Mouse (Mus musculus) skeletal muscle tissue, adult 2 months (tissue): ENCODE measurements around the gene Tmem117.

Experiments
- DNase-seq: peaks from one replicate; pipeline ENCODE4 v3.0.0-alpha.2; 2012; ENCODE audit warnings: low read depth, low spot score

The Tmem117 gene

GRCm38 (mm10) chr15:95024401-95024800 is 395.4 kb downstream of the Tmem117 start:
- DNase-seq = no peak

GRCm38 (mm10) chr15:95028862-95029486 is 399.9 kb downstream of the Tmem117 start:
- no peak for DNase-seq

GRCm38 (mm10) chr15:95029487-95029875 is 400.4 kb downstream of the Tmem117 start:
- no peak for DNase-seq

GRCm38 (mm10) chr15:95042437-95042836 is 413.4 kb downstream of the Tmem117 start:
- DNase-seq = no peak

- no peak for DNase-seq
Measured at GRCm38 (mm10) chr15:95044011-95044410, 415.0 kb downstream of the Tmem117 start.

- no peak for DNase-seq
Measured at GRCm38 (mm10) chr15:95047486-95047885, 418.5 kb downstream of the Tmem117 start.

- no peak for DNase-seq
Measured at GRCm38 (mm10) chr15:95049171-95049729, 420.2 kb downstream of the Tmem117 start.

- DNase-seq = no peak
Measured at GRCm38 (mm10) chr15:95055081-95055650, 426.1 kb downstream of the Tmem117 start.

GRCm38 (mm10) chr15:95068023-95068422 is 439.0 kb downstream of the Tmem117 start:
- no peak for DNase-seq

GRCm38 (mm10) chr15:95068799-95069198 is 439.8 kb downstream of the Tmem117 start:
- no peak for DNase-seq

- no peak for DNase-seq
Measured at GRCm38 (mm10) chr15:95070881-95071280, 441.8 kb downstream of the Tmem117 start.

- no peak for DNase-seq
Measured at GRCm38 (mm10) chr15:95075356-95075755, 446.3 kb downstream of the Tmem117 start.

GRCm38 (mm10) chr15:95081654-95082053 is 452.6 kb downstream of the Tmem117 start:
- DNase-seq = no peak

GRCm38 (mm10) chr15:95085962-95086361 is 456.9 kb downstream of the Tmem117 start:
- DNase-seq = no peak

- no peak for DNase-seq
Measured at GRCm38 (mm10) chr15:95100133-95100532, 471.1 kb downstream of the Tmem117 start.

GRCm38 (mm10) chr15:95101522-95101921 is 472.5 kb downstream of the Tmem117 start:
- DNase-seq = no peak

- DNase-seq = no peak
Measured at GRCm38 (mm10) chr15:95107246-95107809, 478.3 kb downstream of the Tmem117 start.

GRCm38 (mm10) chr15:95108626-95109025 is 479.6 kb downstream of the Tmem117 start:
- no peak for DNase-seq

GRCm38 (mm10) chr15:95131401-95131800 is 502.4 kb downstream of the Tmem117 start:
- DNase-seq = no peak

- DNase-seq = no peak
Measured at GRCm38 (mm10) chr15:95135926-95136609, 507.0 kb downstream of the Tmem117 start.

- DNase-seq = no peak
Measured at GRCm38 (mm10) chr15:95137018-95137810, 508.2 kb downstream of the Tmem117 start.
